Mouse (Mus musculus): ENCODE results near the gene Noto. TPM values are rescaled to one million over a fixed set of nuclear protein-coding genes. Genes with fewer than 3 reads are reported as not detected.

Noto gene
- total RNA-seq, 2 experiments from 2014 or later: not detected

DNA sequence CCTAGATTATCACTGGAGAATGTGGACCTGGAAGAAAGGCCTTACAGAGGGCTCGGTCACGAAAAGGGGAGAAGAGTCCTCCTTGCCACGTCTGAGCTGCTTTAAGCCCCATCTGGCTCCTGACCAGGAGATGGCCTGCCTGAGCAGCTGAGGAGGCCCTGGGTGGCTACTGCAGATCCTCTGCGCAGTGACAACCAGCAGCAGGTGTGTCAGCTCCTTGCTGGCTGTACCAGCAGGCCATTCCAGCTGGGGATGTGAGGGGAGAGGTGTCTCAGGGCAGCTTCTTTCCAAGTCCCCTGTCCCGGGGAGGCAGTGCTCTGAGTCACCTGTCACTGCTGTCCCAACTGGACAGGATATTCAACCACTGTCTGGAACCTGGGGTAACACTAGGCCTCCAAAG lies 48.9 kb downstream of the Noto start:
- DNase-seq (ENCODE audit: low spot score in 2 of 2): no peak

DNA sequence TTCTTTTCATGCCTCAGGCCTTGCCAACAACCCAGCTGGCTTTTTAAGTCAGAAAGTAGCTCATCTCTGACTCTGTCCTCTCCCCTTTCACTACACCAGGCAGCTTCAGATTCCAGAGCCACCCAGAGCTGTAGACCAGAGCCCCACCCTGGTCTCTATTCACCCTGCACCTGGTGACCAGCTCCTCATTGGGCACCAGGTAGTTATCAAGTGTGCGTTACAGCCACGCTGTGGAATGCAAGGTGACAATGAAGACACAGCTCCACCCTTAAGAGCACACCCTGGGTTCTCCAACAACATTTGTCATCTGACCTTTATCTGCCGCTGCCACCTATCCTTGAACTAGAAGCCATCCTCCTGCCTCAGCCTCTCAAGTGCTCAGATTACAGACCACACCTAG lies 51.9 kb downstream of the Noto start:
- DNase-seq (ENCODE audit: low spot score in 2 of 2): no peak

DNA sequence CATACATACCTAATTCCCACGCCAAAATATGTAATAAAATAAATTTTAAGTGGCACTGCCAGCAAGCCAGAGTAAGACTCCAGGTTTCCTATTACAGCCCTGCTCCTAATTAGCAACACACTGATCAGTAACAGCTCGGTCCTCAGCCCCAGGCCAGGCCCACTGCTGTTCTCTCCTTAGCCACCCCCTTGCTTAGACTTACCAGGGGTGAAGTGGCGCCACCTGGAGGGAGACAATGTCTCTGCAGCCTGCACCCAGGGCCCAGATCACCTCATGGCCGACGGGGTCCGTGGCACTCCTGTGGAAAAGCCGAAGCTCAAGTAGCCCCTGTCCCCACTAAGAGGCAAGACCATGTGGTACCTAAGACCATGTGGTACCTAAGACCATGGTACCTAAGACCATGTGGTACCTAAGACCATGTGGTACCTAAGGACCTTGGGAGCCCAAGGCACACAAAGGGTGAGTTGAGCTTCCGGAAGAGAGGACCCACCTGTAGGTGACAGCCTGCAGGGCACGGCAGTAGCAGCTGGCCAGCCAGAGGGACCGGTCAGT lies 53.8 kb downstream of the Noto start:
- DNase-seq (ENCODE audit: low spot score in 2 of 2): no peak

DNA sequence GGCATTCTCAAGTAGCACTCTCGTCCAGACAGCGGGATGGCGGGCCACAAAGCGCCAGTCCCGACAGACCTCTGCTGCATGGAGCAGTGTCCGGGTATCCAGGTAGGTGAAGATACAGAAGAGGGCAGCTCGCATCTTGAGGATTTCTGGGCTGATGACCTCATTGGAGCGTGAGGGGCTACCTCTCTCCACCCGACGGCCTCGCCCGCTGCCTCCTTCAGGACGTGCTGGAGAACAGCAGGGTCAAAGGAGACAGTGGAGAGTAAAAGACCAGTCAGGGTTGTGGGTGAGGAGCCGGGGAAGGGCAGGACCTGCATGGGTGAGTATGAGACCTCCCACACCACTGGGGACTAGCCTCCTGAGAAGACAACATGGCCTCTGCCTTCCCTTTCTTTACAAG lies 54.7 kb downstream of the Noto start:
- no peak for DNase-seq (ENCODE audit: low spot score in 2 of 2)

Other genes starting within 250 kb of the Noto start
- 10 to 100 TPM; 22.8 to 22.9 TPM for gene Emx1, start 236.4 kb upstream of the Noto start, total RNA-seq (2021)
- 100 to 1,000 TPM; 154 to 171 TPM for gene Sfxn5, start 90.5 kb upstream of the Noto start, total RNA-seq (2021)
- gene Rab11fip5, start 49.3 kb upstream of the Noto start, total RNA-seq (2021): 10 to 100 TPM; 50.8 to 56.2 TPM
- 10 to 100 TPM; 32.8 to 35.4 TPM for gene Smyd5, start 8.1 kb downstream of the Noto start, total RNA-seq (2021)
- 100 to 1,000 TPM; 204 to 218 TPM for gene Cct7, start 27.6 kb downstream of the Noto start, total RNA-seq (2021)
- 10 to 100 TPM; 13.7 to 18.1 TPM for gene Pradc1, start 28.1 kb downstream of the Noto start, total RNA-seq (2021)
- 10 to 100 TPM; 89.7 to 94.5 TPM for gene Fbxo41, start 79.1 kb downstream of the Noto start, total RNA-seq (2021)
- gene Egr4, start 89.7 kb downstream of the Noto start, total RNA-seq (2021): 10 to 100 TPM; 26.5 to 32.0 TPM
- gene Alms1, start 163.6 kb downstream of the Noto start, total RNA-seq (2021): 1 to 10 TPM; 6.9 to 7.0 TPM